Mouse (Mus musculus): ENCODE results near the gene Mbd4. TPM values are rescaled to one million over a fixed set of nuclear protein-coding genes. Genes with fewer than 3 reads are reported as not detected.
"Not testable (repeated sequence)": the region's sequence is repeated elsewhere in the genome, so short reads cannot be mapped to it uniquely, and the experiment has no call there.

Mbd4 gene
- 12.6 and 25.6 TPM in 2 replicates for total RNA-seq (2014; fragmentation: Nextera tagmentation)
- 18.9 and 19.9 TPM in 2 replicates for total RNA-seq (2017)

GRCm38 (mm10) chr6:115853091-115853813 lies at the start of gene Mbd4, which contains the start of gene Ift122:
Gene Mbd4 (minus strand): TSS chr6:115853371.
Gene Ift122 (plus strand): TSS chr6:115853470.
- ATAC-seq (replicated peaks; ENCODE audit: low FRiP score, low TSS enrichment, poor library complexity, severe bottlenecking) = peak; percentile 98

GRCm38 (mm10) chr6:115902545-115902944 lies 49.4 kb upstream of the Mbd4 start:
- ATAC-seq (replicated peaks; ENCODE audit: low FRiP score, low TSS enrichment, poor library complexity, severe bottlenecking) = no peak

- ATAC-seq (replicated peaks; ENCODE audit: low FRiP score, low TSS enrichment, poor library complexity, severe bottlenecking) = no peak
Measured at GRCm38 (mm10) chr6:115901489-115901931, 48.3 kb upstream of the Mbd4 start.

- ATAC-seq (replicated peaks; ENCODE audit: low FRiP score, low TSS enrichment, poor library complexity, severe bottlenecking) = 0 out of 2 replicates have a peak, but pooled peaks have one; percentile 50
Measured at GRCm38 (mm10) chr6:115901062-115901461, 47.9 kb upstream of the Mbd4 start.

GRCm38 (mm10) chr6:115897926-115898520 lies 44.9 kb upstream of the Mbd4 start:
- ATAC-seq (replicated peaks; ENCODE audit: low FRiP score, low TSS enrichment, poor library complexity, severe bottlenecking) = no peak

GRCm38 (mm10) chr6:115897117-115897516 lies 43.9 kb upstream of the Mbd4 start:
- no peak for ATAC-seq (replicated peaks; ENCODE audit: low FRiP score, low TSS enrichment, poor library complexity, severe bottlenecking)

- ATAC-seq (replicated peaks; ENCODE audit: low FRiP score, low TSS enrichment, poor library complexity, severe bottlenecking) = no peak
Measured at GRCm38 (mm10) chr6:115896346-115896745, 43.2 kb upstream of the Mbd4 start.

GRCm38 (mm10) chr6:115892363-115892762 lies 39.2 kb upstream of the Mbd4 start:
- ATAC-seq (replicated peaks; ENCODE audit: low FRiP score, low TSS enrichment, poor library complexity, severe bottlenecking) = no peak

GRCm38 (mm10) chr6:115891497-115892061 lies 38.4 kb upstream of the Mbd4 start:
- no peak for ATAC-seq (replicated peaks; ENCODE audit: low FRiP score, low TSS enrichment, poor library complexity, severe bottlenecking)

GRCm38 (mm10) chr6:115891061-115891460 lies 37.9 kb upstream of the Mbd4 start:
- no peak for ATAC-seq (replicated peaks; ENCODE audit: low FRiP score, low TSS enrichment, poor library complexity, severe bottlenecking)

- ATAC-seq (replicated peaks; ENCODE audit: low FRiP score, low TSS enrichment, poor library complexity, severe bottlenecking) = no peak
Measured at GRCm38 (mm10) chr6:115890601-115891000, 37.4 kb upstream of the Mbd4 start.

GRCm38 (mm10) chr6:115888296-115888695 lies 35.1 kb upstream of the Mbd4 start:
- ATAC-seq (replicated peaks; ENCODE audit: low FRiP score, low TSS enrichment, poor library complexity, severe bottlenecking) = peak; percentile 39; the same call in 1 of the 2 replicates

GRCm38 (mm10) chr6:115886894-115887293 lies 33.7 kb upstream of the Mbd4 start:
- ATAC-seq (replicated peaks; ENCODE audit: low FRiP score, low TSS enrichment, poor library complexity, severe bottlenecking) = peak; percentile 43; the same call in 1 of the 2 replicates

- no peak for ATAC-seq (replicated peaks; ENCODE audit: low FRiP score, low TSS enrichment, poor library complexity, severe bottlenecking)
Measured at GRCm38 (mm10) chr6:115884018-115884417, 30.8 kb upstream of the Mbd4 start.

- ATAC-seq (replicated peaks; ENCODE audit: low FRiP score, low TSS enrichment, poor library complexity, severe bottlenecking) = no peak
Measured at GRCm38 (mm10) chr6:115880751-115881150, 27.6 kb upstream of the Mbd4 start.

GRCm38 (mm10) chr6:115879736-115880135 lies 26.6 kb upstream of the Mbd4 start:
- ATAC-seq (replicated peaks; ENCODE audit: low FRiP score, low TSS enrichment, poor library complexity, severe bottlenecking) = no peak

- ATAC-seq (replicated peaks; ENCODE audit: low FRiP score, low TSS enrichment, poor library complexity, severe bottlenecking) = no peak
Measured at GRCm38 (mm10) chr6:115878694-115879093, 25.5 kb upstream of the Mbd4 start.

- ATAC-seq (replicated peaks; ENCODE audit: low FRiP score, low TSS enrichment, poor library complexity, severe bottlenecking) = no peak
Measured at GRCm38 (mm10) chr6:115877239-115877638, 24.1 kb upstream of the Mbd4 start.

GRCm38 (mm10) chr6:115871318-115871717 lies 18.1 kb upstream of the Mbd4 start:
- not testable (repeated sequence) for ATAC-seq (replicated peaks; ENCODE audit: low FRiP score, low TSS enrichment, poor library complexity, severe bottlenecking)

GRCm38 (mm10) chr6:115867157-115867556 lies 14.0 kb upstream of the Mbd4 start:
- not testable (repeated sequence) for ATAC-seq (replicated peaks; ENCODE audit: low FRiP score, low TSS enrichment, poor library complexity, severe bottlenecking)
